Mouse (Mus musculus) lung, adult 2 months (tissue): Measurements from ENCODE around the gene Gm960.

Experiments used
- CTCF ChIP-seq: fragments of 200-500 bp; IDR thresholded peaks from 2 replicates; pipeline ENCODE4 v1.5.1; 2011; ENCODE audit warnings: mild to moderate bottlenecking, low read length, control low read depth; ENCODE audit not compliant: insufficient read depth
- POLR2A ChIP-seq: fragments of 200-500 bp; IDR thresholded peaks from 2 replicates; pipeline ENCODE4 v1.6.1; 2011; ENCODE audit warnings: low read depth, mild to moderate bottlenecking, control low read depth, low read length, borderline replicate concordance; ENCODE audit errors: extremely low read depth

- TF ChIP-seq POLR2A (no peak), CTCF (no peak)
Observed at GRCm38 (mm10) chr19:4623419-4623818, 75.0 kb downstream of the Gm960 start.
